8 mouse cellular contexts compared by ENCODE assay signal in the genomic region with DNA sequence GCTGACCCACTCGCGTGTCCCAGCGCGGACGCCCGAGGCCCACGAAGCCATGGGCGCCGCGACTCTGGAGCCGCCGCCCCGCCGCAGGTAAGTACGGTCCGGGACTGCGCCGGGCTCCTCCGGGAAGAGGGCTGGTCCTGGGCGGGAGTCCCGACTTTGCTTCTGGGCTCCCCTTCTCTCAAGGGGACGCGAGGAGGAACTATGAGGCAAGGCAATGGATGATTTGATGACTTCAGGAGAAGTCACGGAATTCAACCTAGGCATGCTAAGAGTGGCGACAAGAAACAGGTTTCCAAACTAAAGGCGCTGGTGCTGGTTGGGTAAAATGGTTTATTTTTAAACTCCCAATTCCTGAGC. TPM values are rescaled to one million over a fixed set of nuclear protein-coding genes. Genes with fewer than 3 reads are reported as not detected.
DNase-seq lines count a peak whose midpoint lies in the region; ATAC-seq and TF ChIP-seq lines count a peak whose summit lies in the region.

No protein-coding gene starts in this region.

- DNase-seq in gastrocnemius, adult 2 months, result no peak
- no peak for DNase-seq in gastrocnemius, postnatal 10 days
- no peak for DNase-seq in spleen, adult 2 months (ENCODE audit: low read depth in 1 of 2, low spot score in 2 of 2)
- DNase-seq in spleen, adult 18-20 months, result no peak
- DNase-seq in liver, embryonic 13.5 days, result no peak
- DNase-seq in MN1 (ENCODE audit: low spot score), result no peak
- no peak for DNase-seq in natural killer cell, adult 2 months (ENCODE audit: low spot score in 2 of 2)
- DNase-seq in cerebellum, adult 8-10 months, result no peak

- peak overlapping the region; percentile 78 for H3K27ac ChIP-seq in gastrocnemius, adult 2 months
- no peak overlapping the region for H3K27ac ChIP-seq in spleen, adult 2 months (ENCODE audit: insufficient read depth, low read length)
- peak overlapping the region; percentile 39; the same call in 1 of the 2 replicates for H3K27ac ChIP-seq in liver, embryonic 13.5 days

- H3K4me3 ChIP-seq in gastrocnemius, adult 2 months, result peak overlapping the region; percentile 73
- H3K4me3 ChIP-seq in spleen, adult 2 months (ENCODE audit: extremely low read depth, insufficient read depth, insufficient read length), result peak overlapping the region; percentile 54; the same call in 1 of the 2 replicates
- H3K4me3 ChIP-seq in liver, embryonic 13.5 days (replicated peaks), result peak overlapping the region; percentile 58

- H3K9ac ChIP-seq in liver, embryonic 13.5 days, result peak overlapping the region; percentile 57

- WGBS in spleen, adult 2 months, result 4% methylated on average over 26 of the region's 26 CpGs
- 3% methylated on average over 26 of the region's 26 CpGs for WGBS in liver, embryonic 13.5 days (ENCODE audit: insufficient replicate concordance)

- H3K36me3 ChIP-seq in spleen, adult 2 months (ENCODE audit: control insufficient read depth, insufficient read depth, low read length), result no peaks in the 10 kb centered on the region
- H3K36me3 ChIP-seq in liver, embryonic 13.5 days, result no peaks in the 10 kb centered on the region

- TF ChIP-seq POLR2A in spleen, adult 2 months (IDR thresholded peaks at IDR 0.05; ENCODE audit: low read depth, low read length), result no peak

- ATAC-seq in liver, embryonic 13.5 days (ENCODE audit: low read depth), result no peak

- no peak for TF ChIP-seq CTCF in gastrocnemius, adult 2 months (IDR thresholded peaks at IDR 0.05)
- TF ChIP-seq CTCF in spleen, adult 2 months (IDR thresholded peaks at IDR 0.05; ENCODE audit: extremely low read depth, insufficient read depth, insufficient read length, insufficient replicate concordance), result no peak

- H3K4me2 ChIP-seq in liver, embryonic 13.5 days, result peak overlapping the region; percentile 75

- H3K27me3 ChIP-seq in spleen, adult 2 months (ENCODE audit: control insufficient read depth, insufficient read depth, low read length), result peaks cover 11% of the 10 kb centered on the region
- peaks cover 29% of the 10 kb centered on the region for H3K27me3 ChIP-seq in liver, embryonic 13.5 days

- intact Hi-C loops in gastrocnemius, adult 2 months (cut with DNase I), result loop anchor here (10.0 kb wide), 1 partner anchor 252 kb away; no protein-coding TSS in a partner anchor

- H3K4me1 ChIP-seq in spleen, adult 2 months (ENCODE audit: control insufficient read depth, insufficient read depth, insufficient read length), result peaks cover 4% of the 10 kb centered on the region; the same call in 1 of the 2 replicates
- peaks cover 7% of the 10 kb centered on the region for H3K4me1 ChIP-seq in liver, embryonic 13.5 days (replicated peaks)

- H3K9me3 ChIP-seq in liver, embryonic 13.5 days (replicated peaks), result no peaks in the 10 kb centered on the region

RNA-seq across cellular contexts. Expression of a gene that starts 0.3 kb away (rescaled TPM):
- total RNA-seq in gastrocnemius, adult 2 months (2021), result 10 to 100 TPM in 1 of 2 experiments, 1 to 10 TPM in 1; 5.6 to 11.4 TPM
- total RNA-seq in gastrocnemius, postnatal 10 days (2021), result 1 to 10 TPM in 1 of 2 experiments, under 1 TPM in 1; 0.92 to 1.0 TPM
- 1.3 and 1.4 TPM in 2 replicates for polyA plus RNA-seq in spleen, adult 2 months (2012; rRNA removed)
- 13.9 and 14.6 TPM in 2 replicates for polyA plus RNA-seq in liver, embryonic 13.5 days (2015; fragmentation: Nextera tagmentation; extraction: Ambion mirVana)
